Mouse (Mus musculus) olfactory bulb, adult 2 months (tissue): ENCODE measurements around the gene Cacng7.

Experiments used
- CTCF ChIP-seq: fragments of 200-500 bp; IDR thresholded peaks from 2 replicates; pipeline ENCODE4 v1.5.1; 2012; ENCODE audit warnings: low read depth, mild to moderate bottlenecking, low read length, moderate library complexity; ENCODE audit not compliant: insufficient read depth
- POLR2A ChIP-seq: fragments of 200-500 bp; IDR thresholded peaks from 2 replicates; pipeline ENCODE4 v1.6.1; 2012; ENCODE audit warnings: mild to moderate bottlenecking, low read depth, low read length, moderate library complexity; ENCODE audit not compliant: insufficient read depth

GRCm38 (mm10) chr7:3291197-3291596 lies 41.6 kb upstream of the Cacng7 start:
- no peak for TF ChIP-seq CTCF
- TF ChIP-seq POLR2A = no peak
